27 mouse cellular contexts compared by ENCODE assay signal in genomic region chr7:105432058-105432457, GRCm38 (mm10). TPM values are rescaled to one million over a fixed set of nuclear protein-coding genes. Genes with fewer than 3 reads are reported as not detected.
DNase-seq lines count a peak whose midpoint lies in the region; ATAC-seq and TF ChIP-seq lines count a peak whose summit lies in the region.
"Had no signal": no experiment of that assay in that cellular context is flagged by ENCODE, and none has a peak within 500 bp of the region (broad histone marks: within the 10 kb centered on the region; RNA-seq: fewer than 3 reads in every experiment).

No protein-coding gene starts in this region.

- TF ChIP-seq CTCF in kidney, adult 2 months (conservative IDR thresholded peaks at IDR 0.05; ENCODE audit: insufficient read depth, insufficient read length, low read depth, low read length): no peak
- no peak for TF ChIP-seq CTCF in kidney, postnatal 0 days (IDR thresholded peaks at IDR 0.05; ENCODE audit: low read depth)

- H3K27me3 ChIP-seq in kidney, embryonic 14.5 days (ENCODE audit: control insufficient read depth, insufficient read depth, low read length): 0 out of 2 replicates have a peak, but pooled peaks cover 4% of the 10 kb centered on the region
- H3K27me3 ChIP-seq in kidney, adult 2 months (replicated peaks; ENCODE audit: control insufficient read depth, insufficient read depth, low read length): no peaks in the 10 kb centered on the region
- H3K27me3 ChIP-seq in kidney, postnatal 0 days (ENCODE audit: insufficient read depth, low read length): no peaks in the 10 kb centered on the region
- H3K27me3 ChIP-seq: hindbrain, embryonic 15.5 days had no signal

- H3K9ac ChIP-seq in kidney, embryonic 14.5 days (ENCODE audit: low read depth, low read length): no peak overlapping the region
- H3K9ac ChIP-seq in kidney, postnatal 0 days (ENCODE audit: low read depth, low read length): no peak overlapping the region
- H3K9ac ChIP-seq: embryonic facial prominence, embryonic 12.5 days; embryonic facial prominence, embryonic 15.5 days; forebrain, postnatal 0 days; hindbrain, embryonic 12.5 days; hindbrain, embryonic 15.5 days had no signal

- peak; percentile 75; the same call in 1 of the 2 replicates for ATAC-seq in kidney, embryonic 14.5 days (ENCODE audit: low FRiP score, low TSS enrichment)
- ATAC-seq in kidney, postnatal 0 days (replicated peaks; ENCODE audit: low FRiP score, low read depth): no peak
- ATAC-seq: CD4-positive, CD25-positive, alpha-beta regulatory T cell, adult 4 months; forebrain, embryonic 14.5 days; forebrain, postnatal 0 days had no signal

- H3K9me3 ChIP-seq in kidney, embryonic 14.5 days (ENCODE audit: control insufficient read depth, low read length): no peaks in the 10 kb centered on the region
- no peaks in the 10 kb centered on the region for H3K9me3 ChIP-seq in kidney, postnatal 0 days (replicated peaks; ENCODE audit: low read length)
- H3K9me3 ChIP-seq: embryonic facial prominence, embryonic 12.5 days; embryonic facial prominence, embryonic 15.5 days; hindbrain, embryonic 12.5 days; hindbrain, embryonic 15.5 days had no signal

- 29% methylated on average over 1 of the region's 1 CpGs for WGBS in kidney, embryonic 14.5 days
- 33% methylated on average over 1 of the region's 1 CpGs for WGBS in kidney, adult 2 months
- WGBS in kidney, postnatal 0 days: 32% methylated on average over 1 of the region's 1 CpGs

- DNase-seq in kidney, adult 2 months: no peak
- DNase-seq in kidney, postnatal 0 days (ENCODE audit: low spot score): peak; percentile 51
- DNase-seq in kidney, postnatal 14 days: no peak
- DNase-seq in brain, adult 2 months (ENCODE audit: low read depth, low spot score): peak; percentile 39
- no peak for DNase-seq in embryo, embryonic 10.5 days (ENCODE audit: low spot score)
- DNase-seq: adrenal gland, adult 2 months; adrenal gland, postnatal 14 days; cerebellum, adult 18-20 months; cerebellum, adult 9-10 months; cerebellum, postnatal 14 days; forebrain, postnatal 0 days; gastrocnemius, postnatal 25 days; heart, adult 2 months had no signal

- H3K4me3 ChIP-seq in kidney, embryonic 14.5 days (ENCODE audit: low read length): no peak overlapping the region
- no peak overlapping the region for H3K4me3 ChIP-seq in kidney, adult 2 months (ENCODE audit: insufficient read depth, low read depth, low read length)
- H3K4me3 ChIP-seq in kidney, postnatal 0 days (replicated peaks; ENCODE audit: low read depth, low read length): no peak overlapping the region
- H3K4me3 ChIP-seq: embryonic facial prominence, embryonic 12.5 days; embryonic facial prominence, embryonic 15.5 days; heart, adult 2 months; hindbrain, embryonic 12.5 days; hindbrain, embryonic 15.5 days had no signal

- no peaks in the 10 kb centered on the region for H3K4me1 ChIP-seq in kidney, embryonic 14.5 days (ENCODE audit: control insufficient read depth, insufficient read depth, low read length)
- H3K4me1 ChIP-seq in kidney, adult 2 months (ENCODE audit: control insufficient read depth, insufficient read depth, low read length): no peaks in the 10 kb centered on the region
- H3K4me1 ChIP-seq in kidney, postnatal 0 days (replicated peaks; ENCODE audit: insufficient read depth, low read length): no peaks in the 10 kb centered on the region
- H3K4me1 ChIP-seq: embryonic facial prominence, embryonic 12.5 days; embryonic facial prominence, embryonic 15.5 days; hindbrain, embryonic 12.5 days; hindbrain, embryonic 15.5 days had no signal

- TF ChIP-seq POLR2A in kidney, adult 2 months (IDR thresholded peaks at IDR 0.05; ENCODE audit: low read depth, low read length): no peak

- no peaks in the 10 kb centered on the region for H3K36me3 ChIP-seq in kidney, embryonic 14.5 days (ENCODE audit: control insufficient read depth, insufficient read depth, low read length)
- H3K36me3 ChIP-seq in kidney, adult 2 months (ENCODE audit: control insufficient read depth, insufficient read depth, low read length): no peaks in the 10 kb centered on the region
- no peaks in the 10 kb centered on the region for H3K36me3 ChIP-seq in kidney, postnatal 0 days (ENCODE audit: insufficient read depth, low read length)
- H3K36me3 ChIP-seq: embryonic facial prominence, embryonic 12.5 days; embryonic facial prominence, embryonic 15.5 days; hindbrain, embryonic 12.5 days; hindbrain, embryonic 15.5 days had no signal

- H3K4me2 ChIP-seq in kidney, embryonic 14.5 days (replicated peaks; ENCODE audit: low read depth, low read length): no peak overlapping the region
- no peak overlapping the region for H3K4me2 ChIP-seq in kidney, postnatal 0 days (ENCODE audit: low read length)
- H3K4me2 ChIP-seq: embryonic facial prominence, embryonic 12.5 days; embryonic facial prominence, embryonic 15.5 days; heart, embryonic 11.5 days; hindbrain, embryonic 12.5 days; hindbrain, embryonic 15.5 days had no signal

- H3K27ac ChIP-seq in kidney, embryonic 14.5 days (ENCODE audit: low read depth, low read length): no peak overlapping the region
- no peak overlapping the region for H3K27ac ChIP-seq in kidney, adult 2 months (ENCODE audit: insufficient read depth, low read depth, low read length)
- no peak overlapping the region for H3K27ac ChIP-seq in kidney, postnatal 0 days
- H3K27ac ChIP-seq: embryonic facial prominence, embryonic 12.5 days; embryonic facial prominence, embryonic 15.5 days; heart, adult 2 months; hindbrain, embryonic 12.5 days; hindbrain, embryonic 15.5 days had no signal

RNA-seq across cellular contexts. Expression of gene Cckbr, which starts 6.5 kb away (rescaled TPM):
- 0.56 and 0.58 TPM in 2 replicates for polyA plus RNA-seq in kidney, embryonic 14.5 days (2014; fragmentation: Nextera tagmentation; extraction: Ambion mirVana)
- 0.14 and 0.22 TPM in 2 replicates for polyA plus RNA-seq in kidney, adult 2 months (2012; rRNA removed)
- polyA plus RNA-seq in kidney, postnatal 0 days (2015; fragmentation: Nextera tagmentation; extraction: Ambion mirVana): 0.59 and 0.62 TPM in 2 replicates
- polyA plus RNA-seq: C2C12; CD4-positive, CD25-positive, alpha-beta regulatory T cell, adult 4 months; heart, adult 2 months; heart, embryonic 14.5 days; heart, postnatal 0 days had no signal

RNA-seq across cellular contexts. Expression of gene Cnga4, which starts 27.7 kb away (rescaled TPM):
- not detected in 2 replicates for polyA plus RNA-seq in kidney, embryonic 14.5 days (2014; fragmentation: Nextera tagmentation; extraction: Ambion mirVana)
- 0.16 and 0.18 TPM in 2 replicates for polyA plus RNA-seq in kidney, adult 2 months (2012; rRNA removed)
- 0.05 TPM in 1 of 2 replicates, not detected in the other for polyA plus RNA-seq in kidney, postnatal 0 days (2015; fragmentation: Nextera tagmentation; extraction: Ambion mirVana)
- polyA plus RNA-seq: C2C12; CD4-positive, CD25-positive, alpha-beta regulatory T cell, adult 4 months; forebrain, embryonic 14.5 days; heart, embryonic 11.5 days; heart, embryonic 14.5 days; heart, postnatal 0 days; intestine, embryonic 14.5 days had no signal

RNA-seq across cellular contexts. Expression of gene Fam160a2, which starts 32.2 kb away (rescaled TPM):
- polyA plus RNA-seq in kidney, embryonic 14.5 days (2014; fragmentation: Nextera tagmentation; extraction: Ambion mirVana): 30.9 and 43.6 TPM in 2 replicates
- polyA plus RNA-seq in kidney, adult 2 months (2012; rRNA removed): 39.6 and 50.2 TPM in 2 replicates
- polyA plus RNA-seq in kidney, postnatal 0 days (2015; fragmentation: Nextera tagmentation; extraction: Ambion mirVana): 28.0 and 33.2 TPM in 2 replicates

RNA-seq across cellular contexts. Expression of gene Cavin3, which starts 50.0 kb away (rescaled TPM):
- polyA plus RNA-seq in kidney, embryonic 14.5 days (2014; fragmentation: Nextera tagmentation; extraction: Ambion mirVana): 48.0 and 55.0 TPM in 2 replicates
- 21.4 and 27.9 TPM in 2 replicates for polyA plus RNA-seq in kidney, adult 2 months (2012; rRNA removed)
- 68.0 and 75.8 TPM in 2 replicates for polyA plus RNA-seq in kidney, postnatal 0 days (2015; fragmentation: Nextera tagmentation; extraction: Ambion mirVana)

RNA-seq across cellular contexts. Expression of gene Gm5901, which starts 57.2 kb away (rescaled TPM):
- polyA plus RNA-seq in kidney, embryonic 14.5 days (2014; fragmentation: Nextera tagmentation; extraction: Ambion mirVana): not detected in 2 replicates
- polyA plus RNA-seq in kidney, adult 2 months (2012; rRNA removed): not detected in 2 replicates
- not detected in 2 replicates for polyA plus RNA-seq in kidney, postnatal 0 days (2015; fragmentation: Nextera tagmentation; extraction: Ambion mirVana)
- polyA plus RNA-seq: adrenal gland, adult 2 months; C2C12; CD4-positive, CD25-positive, alpha-beta regulatory T cell, adult 4 months; embryonic facial prominence, embryonic 12.5 days; embryonic facial prominence, embryonic 15.5 days; forebrain, embryonic 11.5 days; forebrain, embryonic 14.5 days; forebrain, postnatal 0 days; frontal cortex, adult 2 months; heart, embryonic 11.5 days; heart, embryonic 14.5 days; heart, postnatal 0 days; hindbrain, embryonic 12.5 days; hindbrain, embryonic 15.5 days; intestine, embryonic 14.5 days had no signal

Comparison
In these comparisons a context has a peak if more than half of its experiments do, and no peak if none do; other contexts are left out.
1. DNase-seq: peak in kidney, postnatal 0 days (single experiment) and brain, adult 2 months (single experiment); none in kidney, adult 2 months (single experiment), kidney, postnatal 14 days (single experiment) and embryo, embryonic 10.5 days (single experiment).